Mouse (Mus musculus): Measurements from ENCODE around the gene Slc7a11.

The Slc7a11 gene

DNA sequence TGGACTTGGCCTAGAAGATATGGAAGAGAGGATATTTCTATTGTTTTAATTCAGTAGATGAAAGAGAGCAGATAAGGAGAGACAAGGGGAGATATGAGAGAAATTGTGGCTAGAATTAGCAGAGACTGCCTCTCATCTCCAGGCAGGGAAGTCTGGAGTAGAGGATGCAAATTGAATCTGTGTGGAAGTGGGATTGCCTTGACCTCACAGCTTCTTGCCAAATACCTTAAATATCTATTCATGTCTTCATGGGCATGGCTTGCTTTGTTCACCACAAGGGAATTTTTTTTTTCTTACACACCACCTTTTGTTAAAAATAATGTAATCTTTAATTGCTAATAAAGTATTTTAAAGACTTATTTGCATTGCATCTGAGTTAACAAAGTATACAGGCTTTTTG, 441.3 kb downstream of the Slc7a11 start:
- in situ Hi-C loops (cut with MseI, MboI), result no loop called here

DNA sequence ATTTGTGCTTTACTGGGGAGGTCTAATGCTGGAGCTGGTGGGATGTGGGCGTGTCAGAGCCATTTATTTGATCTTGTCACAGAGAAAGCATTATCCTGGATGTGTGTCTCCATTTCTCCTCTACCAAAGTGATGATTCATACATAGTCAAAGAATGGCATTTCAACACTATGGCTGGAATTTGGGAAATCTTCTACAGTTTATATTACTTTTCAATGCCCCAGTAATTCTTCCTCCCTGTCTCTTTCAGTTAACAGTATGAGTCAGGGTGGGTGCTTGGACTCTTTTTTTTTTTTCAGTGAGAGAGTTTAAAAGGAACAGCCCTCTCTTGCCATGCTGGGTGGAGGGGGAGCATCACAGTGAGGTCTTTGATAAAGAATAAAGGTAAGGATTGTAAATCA, 441.8 kb downstream of the Slc7a11 start:
- in situ Hi-C loops (cut with MseI, MboI), result no loop called here

DNA sequence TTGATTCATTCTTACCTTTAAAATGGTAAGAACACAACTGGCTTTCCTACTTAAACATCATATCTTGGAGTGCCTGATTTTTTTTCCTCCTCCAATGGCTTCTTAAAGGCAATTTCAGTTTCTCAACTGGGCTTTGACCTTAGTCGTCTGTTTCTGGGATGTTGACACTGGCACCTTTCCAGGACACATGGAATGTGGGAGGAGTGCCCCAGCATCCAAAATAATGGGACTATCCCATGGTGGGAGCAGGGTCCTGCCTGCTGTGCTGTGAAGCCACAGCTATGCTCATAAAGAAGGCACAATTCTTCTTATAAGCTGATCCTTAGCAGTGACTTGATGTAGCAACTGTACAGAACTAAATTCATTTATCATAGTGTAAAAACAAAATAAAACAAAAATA, 450.5 kb downstream of the Slc7a11 start:
- in situ Hi-C loops (cut with MseI, MboI), result no loop called here

DNA sequence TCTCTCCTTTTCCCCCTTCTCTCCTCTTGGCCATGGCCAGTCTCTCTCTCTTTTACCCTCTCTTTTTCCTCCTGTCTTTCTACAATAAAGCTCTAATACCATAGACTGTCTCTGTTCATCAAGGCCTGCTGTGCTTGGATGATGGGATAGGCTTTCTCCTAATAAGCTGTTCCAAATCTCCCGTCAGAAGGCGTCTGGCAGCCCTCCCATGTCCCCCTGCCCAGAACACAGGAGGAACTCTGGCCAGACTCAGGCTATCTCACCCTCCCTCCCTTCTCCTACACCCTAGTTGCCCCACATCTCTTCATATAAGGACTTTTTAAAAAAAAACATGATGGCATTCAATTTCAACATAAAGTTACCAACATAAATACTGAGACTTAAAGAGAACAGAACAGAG, 456.2 kb downstream of the Slc7a11 start:
- in situ Hi-C loops (cut with MseI, MboI), result no loop called here

DNA sequence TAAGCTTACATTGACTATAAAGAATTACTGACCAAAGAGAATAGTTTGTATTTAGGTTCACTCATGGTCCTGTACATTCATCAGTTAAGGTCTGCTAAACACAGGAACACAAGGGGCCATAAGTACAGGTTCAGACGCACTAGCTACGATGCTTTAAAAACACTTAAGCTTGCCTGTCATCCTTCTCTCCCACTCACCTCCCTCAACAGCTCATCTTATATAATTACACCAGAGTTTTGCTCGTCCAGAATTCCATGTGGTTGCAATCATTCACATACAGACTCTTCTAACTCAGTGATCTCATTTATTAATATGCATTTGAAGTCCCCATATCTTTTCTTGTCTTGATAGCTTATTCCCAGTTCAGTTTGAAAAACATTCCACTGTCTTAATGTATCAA, 458.6 kb downstream of the Slc7a11 start:
- in situ Hi-C loops (cut with MseI, MboI), result no loop called here

DNA sequence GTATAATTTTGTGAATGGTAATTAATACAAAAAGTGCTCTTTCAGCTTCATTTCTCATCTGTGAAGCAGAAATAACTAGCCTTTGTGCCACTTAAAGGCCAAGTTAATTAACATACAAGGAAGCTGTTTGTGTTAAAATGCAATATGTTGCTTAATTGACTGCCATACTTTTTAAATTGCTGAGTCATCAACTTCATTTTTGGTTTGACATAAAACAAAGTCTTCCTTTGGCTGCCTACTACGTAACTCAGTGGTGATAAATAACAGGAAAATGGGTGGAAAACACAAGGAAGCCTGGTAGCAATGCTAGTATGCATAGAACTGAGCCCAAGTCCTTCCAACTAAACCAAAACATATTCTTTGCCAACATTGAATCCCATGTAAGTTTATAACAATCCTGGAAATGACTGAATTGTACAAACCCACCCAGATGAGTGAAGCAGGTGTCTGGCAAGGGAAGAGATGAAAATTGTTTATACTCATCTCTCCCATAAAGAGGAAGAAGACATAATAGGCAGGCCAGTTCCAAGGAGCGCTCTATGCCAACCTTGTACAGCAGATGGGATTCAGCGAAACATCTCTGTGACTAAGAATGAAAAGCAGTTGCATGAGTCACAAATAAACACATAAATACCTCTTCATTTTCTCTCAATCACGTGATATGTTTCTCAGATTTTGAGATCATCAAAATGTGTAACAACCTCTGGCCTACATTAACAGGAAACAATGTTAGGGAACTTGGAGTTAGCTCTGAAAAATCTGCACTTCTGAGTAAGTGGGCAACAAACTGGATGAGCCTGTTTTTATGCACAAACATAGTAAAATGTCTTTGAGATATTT, 459.8 kb downstream of the Slc7a11 start:
- in situ Hi-C loops (cut with MseI, MboI), result no loop called here

DNA sequence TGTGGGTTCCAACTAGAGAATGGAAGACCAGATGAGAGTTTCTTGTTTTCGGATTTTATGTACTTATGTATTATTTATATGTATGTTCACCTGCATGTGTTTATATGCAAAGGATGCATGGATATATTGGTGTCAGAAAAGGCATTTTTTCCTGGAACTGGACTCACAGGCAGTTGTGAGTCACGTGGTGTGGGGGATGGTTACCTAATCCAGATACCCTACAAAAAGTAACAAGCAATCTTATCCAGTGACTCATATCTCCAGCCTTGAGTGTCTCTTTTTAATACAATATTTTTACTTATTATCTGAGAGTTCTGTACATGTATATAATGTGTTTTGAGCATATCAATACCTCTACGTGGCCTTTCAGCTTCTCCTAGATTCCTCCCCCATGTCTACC, 469.4 kb downstream of the Slc7a11 start:
- in situ Hi-C loops (cut with MseI, MboI), result no loop called here

DNA sequence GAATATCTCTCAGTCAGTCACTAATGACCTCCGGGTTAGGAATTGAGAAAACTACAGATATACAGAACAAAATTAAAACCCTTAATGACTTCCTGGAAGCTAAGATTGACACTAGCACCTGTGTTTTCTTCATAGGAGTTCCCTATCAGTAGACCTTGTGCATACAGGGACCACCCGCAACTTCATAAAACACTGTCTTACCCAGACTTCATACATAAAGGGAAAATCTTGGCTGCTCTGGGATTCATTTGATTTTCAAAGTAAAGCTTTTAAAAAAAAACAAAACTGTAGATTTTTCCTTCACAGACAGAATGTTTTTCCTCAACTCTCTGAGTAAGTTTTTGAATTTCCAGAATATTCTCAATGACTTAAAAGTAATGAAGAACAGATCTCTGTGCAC, 477.8 kb downstream of the Slc7a11 start:
- in situ Hi-C loops (cut with MseI, MboI), result no loop called here

DNA sequence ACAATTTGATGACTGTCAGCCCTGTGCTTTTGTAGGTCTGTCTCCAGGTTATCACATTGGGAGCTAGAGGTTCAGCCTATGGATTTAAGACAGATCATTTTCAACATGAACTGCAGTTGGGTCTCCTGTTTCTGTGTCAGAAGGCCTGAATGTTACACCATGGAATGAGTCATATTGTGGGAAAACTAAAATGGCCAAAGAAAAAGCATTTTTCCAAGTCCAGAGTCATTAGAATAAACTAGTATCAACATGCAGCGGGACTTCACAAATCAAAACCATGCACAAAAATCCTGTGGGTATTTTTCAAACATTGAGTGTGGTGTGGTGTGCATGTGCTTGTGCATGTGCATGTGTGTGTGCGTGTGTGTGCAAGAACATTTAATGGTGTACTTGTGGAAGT, 482.8 kb downstream of the Slc7a11 start:
- in situ Hi-C loops (cut with MseI, MboI), result no loop called here

DNA sequence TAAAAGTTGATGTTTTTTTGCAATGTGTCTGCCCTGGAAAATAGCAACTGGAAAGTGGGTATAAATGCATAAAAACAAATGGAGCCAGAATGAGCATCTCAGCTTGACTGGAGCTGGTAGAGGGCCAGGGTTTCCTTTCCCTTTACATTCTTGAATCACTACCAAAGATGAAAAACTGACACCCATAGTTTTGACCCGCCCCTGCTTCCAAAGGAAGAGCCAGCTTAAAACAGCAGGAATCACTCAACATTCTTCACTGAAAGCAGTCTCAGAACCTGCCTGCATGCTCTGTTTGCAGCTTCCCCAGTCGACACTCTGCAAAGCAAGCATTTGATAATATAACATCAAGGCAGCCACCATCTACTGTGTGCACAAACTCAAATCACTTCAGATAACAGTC, 496.6 kb downstream of the Slc7a11 start:
- in situ Hi-C loops (cut with MseI, MboI), result no loop called here

DNA sequence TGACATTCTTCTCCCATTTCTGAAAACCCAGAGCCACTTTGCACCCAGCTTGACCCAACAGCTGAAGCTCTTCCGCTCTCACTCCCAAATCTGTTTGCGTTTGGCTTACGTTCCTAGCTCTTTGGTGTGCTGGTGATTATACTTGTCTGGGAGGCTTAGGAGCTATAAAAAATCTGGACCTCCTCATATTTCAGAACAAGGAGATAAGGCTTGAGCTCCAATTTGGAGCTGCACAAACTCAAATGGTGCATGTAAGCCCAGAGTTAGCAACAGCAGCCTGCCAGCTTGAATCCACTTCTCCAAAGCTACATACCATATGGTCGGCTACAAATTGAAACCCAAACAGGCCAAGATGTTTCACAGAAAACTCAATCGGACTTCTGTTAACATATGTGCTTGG, 498.6 kb downstream of the Slc7a11 start:
- in situ Hi-C loops (cut with MseI, MboI), result no loop called here

DNA sequence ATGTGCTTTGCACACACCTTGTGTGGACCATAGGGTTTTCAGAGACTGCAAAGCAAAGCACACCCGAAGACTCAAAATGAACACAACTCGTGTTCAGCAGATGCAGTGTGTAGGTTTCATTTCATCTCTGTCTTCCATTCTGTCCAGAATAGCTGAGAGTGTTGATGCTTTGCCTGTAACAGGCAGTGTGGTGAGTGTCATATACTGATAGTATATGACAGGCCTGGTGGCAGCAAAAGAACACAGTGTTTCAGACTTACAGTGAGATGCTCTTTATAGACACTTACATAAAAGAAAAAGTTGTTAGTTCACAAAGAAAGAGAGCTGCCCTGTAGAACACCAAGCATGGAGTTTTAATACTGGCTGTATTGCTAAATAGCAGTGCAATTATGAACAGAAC, 505.8 kb downstream of the Slc7a11 start:
- in situ Hi-C loops (cut with MseI, MboI), result no loop called here

DNA sequence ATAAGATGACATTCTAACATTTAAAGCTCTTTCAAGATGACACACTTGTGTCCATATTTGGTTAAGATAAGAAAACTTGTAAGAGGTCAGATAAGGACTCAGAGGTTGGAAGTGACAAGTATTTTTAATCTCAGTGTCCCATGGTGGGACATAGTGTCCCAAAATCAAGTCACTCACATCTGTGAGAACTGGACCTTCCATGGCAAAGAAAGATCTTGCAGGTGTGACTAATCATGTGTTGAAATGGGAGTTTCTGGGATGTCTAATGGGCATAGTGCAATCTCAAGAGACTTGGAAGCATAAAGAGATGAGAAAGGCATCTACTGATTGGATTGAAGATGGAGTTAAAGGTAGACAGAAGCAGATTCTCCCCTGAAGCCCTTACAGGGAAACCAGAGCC, 513.9 kb downstream of the Slc7a11 start:
- in situ Hi-C loops (cut with MseI, MboI), result no loop called here

DNA sequence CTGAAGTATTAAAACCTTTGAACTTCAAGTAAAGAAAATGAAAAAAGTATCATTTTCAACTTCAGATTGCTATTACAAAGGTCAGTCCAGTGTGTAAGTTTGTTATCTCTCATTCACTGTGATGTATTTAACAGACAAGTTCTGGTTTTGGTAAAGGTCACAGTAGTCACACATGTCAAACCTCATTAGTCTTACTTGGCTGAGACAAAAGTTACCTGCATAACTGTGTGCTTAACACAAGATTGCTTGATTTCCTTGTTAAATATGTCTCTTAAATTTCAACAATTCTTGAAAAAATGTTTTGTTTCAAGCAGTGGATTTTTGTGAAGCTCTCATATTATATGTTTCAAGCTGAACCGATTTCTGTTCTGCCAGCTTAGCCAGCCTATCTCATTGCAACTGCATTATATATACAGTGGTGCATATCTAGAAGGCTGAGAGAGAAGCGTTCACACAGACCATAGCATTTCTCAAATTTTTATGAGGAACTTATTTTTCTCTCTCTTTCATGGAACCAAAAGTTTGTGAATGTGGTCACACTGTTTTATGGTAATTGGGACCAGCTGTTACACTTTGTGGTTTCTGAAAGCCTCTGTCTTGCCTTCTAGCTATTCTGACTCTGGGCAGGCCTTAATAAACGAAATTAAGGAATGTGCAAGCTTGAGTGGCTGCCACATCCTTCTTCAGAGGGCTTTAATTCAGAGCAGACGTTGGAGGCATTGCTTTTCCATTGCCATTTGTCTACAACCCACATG, 514.7 kb downstream of the Slc7a11 start:
- in situ Hi-C loops (cut with MseI, MboI), result no loop called here

DNA sequence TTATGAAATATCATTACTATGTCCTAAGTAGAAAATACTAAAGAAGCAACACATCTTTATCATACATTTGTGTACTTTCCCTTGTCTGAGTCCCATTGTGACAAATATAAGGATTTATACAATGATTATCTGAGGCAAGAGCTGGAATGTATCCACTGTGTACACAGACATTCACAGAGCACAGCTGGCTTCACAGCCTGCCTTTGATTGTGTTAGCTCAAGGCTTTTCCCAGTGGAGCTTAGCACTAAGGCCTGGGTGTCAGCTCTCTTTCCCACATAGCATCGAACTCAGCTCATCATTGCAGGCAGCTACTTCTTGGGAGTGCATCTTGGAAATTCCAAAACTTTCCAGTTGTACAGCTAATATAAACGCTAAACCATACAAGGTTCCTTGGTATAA, 529.5 kb downstream of the Slc7a11 start:
- in situ Hi-C loops (cut with MseI, MboI), result no loop called here

DNA sequence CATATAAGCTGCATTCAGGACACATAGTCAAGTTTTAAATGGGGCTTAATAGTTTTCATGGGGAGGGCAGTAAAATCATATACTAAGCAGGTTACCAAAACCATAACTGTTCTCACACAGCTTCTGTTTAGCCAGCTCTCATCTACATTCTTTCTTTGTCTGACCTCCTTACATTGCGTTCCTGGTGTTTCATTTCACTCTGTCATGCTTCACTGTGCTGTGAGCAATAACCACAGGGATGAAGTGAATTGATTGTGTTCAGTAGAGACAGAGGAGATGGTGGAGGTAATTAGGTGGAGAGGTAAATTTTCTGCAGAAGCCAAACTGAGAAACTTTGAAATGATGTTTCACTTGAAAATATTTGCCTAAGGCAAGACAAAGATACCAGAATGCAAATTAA, 532.5 kb downstream of the Slc7a11 start:
- in situ Hi-C loops (cut with MseI, MboI), result no loop called here

DNA sequence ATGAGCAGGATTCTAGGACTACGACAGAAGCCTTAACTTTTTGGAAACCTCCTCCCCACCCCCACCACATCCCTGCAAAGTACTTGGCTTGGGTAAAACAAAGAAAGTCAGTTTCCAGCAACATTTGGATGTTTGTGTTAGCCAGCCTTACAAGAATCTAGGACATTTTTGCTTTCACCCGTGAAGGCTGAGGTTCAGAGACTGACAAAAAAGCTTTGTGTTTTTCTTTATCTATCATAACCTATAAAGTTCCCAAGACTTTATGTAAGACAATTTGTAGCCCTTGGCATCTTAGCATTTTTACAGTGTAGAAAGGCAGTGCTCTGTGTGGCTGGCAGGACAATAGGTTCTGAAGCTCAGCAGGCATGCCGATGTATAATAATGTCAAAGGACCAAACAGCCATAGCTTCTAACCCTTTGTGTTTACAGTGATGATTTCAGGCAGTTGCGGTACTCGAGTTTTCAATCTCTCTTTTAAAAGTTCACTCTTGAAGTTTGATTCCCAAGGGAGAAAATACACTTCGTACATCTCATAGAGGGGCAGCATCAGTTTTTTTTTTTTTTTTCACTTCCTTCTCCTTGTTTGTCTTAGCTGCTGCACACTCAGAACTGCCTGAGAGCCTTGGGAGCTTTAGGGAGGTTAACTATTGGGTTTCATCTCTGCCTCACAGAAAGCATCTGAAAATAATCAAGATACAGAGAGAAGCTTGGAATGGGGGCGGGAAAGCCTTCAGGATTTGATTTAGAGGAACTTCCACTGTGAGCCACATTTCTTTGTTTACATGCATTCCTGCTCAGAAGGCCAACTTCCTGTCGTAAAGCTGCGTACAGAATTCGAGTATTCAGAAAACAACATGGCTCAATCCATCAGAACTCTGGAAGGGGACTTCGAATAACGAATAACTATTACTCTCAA, 534.7 kb downstream of the Slc7a11 start:
- in situ Hi-C loops (cut with MseI, MboI), result no loop called here

DNA sequence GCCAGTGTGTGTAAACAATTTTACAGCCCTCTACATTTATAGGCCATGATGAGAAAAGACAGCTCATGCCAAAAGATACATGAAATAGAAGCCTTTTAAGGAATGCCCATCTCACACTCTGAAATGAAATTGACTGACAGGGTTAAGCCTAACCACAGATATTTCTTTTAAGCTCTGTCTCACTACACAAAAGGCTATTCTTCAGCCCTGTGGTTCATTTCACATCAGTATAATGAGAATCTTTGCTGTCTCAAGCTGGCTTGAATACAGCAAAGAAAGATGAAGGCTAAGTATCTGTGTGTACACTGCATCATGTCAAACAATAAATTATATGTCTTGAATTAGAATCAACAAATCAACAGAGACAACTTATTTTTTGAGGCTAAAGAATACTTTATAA, 549.5 kb downstream of the Slc7a11 start:
- in situ Hi-C loops (cut with MseI, MboI), result no loop called here

DNA sequence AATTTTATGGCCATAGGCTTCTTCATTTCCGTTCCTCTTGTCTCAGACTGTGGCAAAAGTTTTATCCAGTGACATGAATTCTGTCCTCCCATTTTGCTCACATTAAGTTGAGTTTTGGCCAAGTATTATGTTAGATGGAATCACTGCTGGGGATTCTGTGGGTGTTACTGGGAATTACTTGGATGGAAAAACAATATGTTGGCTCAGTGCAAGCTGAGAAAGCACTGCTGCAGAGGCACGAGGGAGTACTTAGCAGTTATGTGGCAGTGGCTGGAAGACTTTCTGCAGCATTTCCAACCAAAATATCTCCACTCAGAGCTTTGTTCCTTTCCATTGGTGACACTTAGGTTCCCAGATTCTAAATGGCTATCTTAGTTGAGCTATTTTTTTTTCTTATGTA, 556.1 kb downstream of the Slc7a11 start:
- in situ Hi-C loops (cut with MseI, MboI), result no loop called here

DNA sequence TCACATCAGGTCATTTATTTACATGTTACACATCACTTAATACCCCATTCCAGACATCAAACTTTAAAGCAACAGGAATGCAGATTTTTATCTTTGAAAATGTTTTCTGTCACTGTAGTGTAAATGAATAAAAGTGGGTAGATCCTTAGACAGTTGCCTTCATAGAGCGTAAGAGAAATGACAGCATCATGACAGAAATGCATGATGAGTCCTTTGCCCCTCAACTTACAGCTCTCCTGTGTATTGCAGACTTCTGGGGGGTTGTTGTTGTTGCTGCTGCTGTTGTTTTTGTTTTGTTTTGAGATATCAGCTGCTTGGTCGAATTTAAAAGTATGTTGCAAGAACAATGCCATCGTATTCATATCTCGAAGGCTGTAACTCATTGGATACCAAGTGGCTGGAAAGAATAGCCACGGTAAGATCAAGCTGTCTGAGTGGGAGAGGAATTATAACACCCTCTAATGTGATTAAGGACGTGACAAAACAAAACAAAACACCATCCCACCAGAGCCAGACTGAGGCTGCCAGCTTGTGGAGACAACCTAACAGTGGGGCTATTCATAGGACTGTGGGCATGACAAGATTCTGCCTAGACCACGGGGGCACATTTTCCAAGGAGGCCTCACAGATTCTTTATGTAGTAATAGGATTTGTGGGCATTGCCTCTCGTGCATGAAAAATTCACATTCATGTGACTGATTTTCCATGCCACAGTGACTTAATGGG, 557.0 kb downstream of the Slc7a11 start:
- in situ Hi-C loops (cut with MseI, MboI), result no loop called here

DNA sequence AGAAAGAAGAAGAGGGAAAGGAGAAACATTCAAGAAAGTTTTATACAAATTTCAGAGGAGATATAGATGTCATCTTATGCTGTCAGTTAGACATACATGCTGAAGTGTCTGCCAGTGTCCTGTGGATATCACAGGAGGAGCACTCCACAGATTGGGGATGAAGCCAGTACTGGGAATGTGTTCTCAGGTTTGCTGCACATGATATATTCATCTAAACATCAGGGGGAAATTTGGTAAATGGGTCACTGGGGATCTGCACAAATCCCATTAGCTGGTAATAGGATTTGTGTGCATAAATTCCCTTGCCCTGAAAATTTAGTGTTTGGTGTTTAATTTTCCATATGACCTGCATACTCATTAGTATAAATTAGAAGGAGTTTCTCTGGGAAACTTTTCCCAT, 562.9 kb downstream of the Slc7a11 start:
- in situ Hi-C loops (cut with MseI, MboI), result no loop called here

DNA sequence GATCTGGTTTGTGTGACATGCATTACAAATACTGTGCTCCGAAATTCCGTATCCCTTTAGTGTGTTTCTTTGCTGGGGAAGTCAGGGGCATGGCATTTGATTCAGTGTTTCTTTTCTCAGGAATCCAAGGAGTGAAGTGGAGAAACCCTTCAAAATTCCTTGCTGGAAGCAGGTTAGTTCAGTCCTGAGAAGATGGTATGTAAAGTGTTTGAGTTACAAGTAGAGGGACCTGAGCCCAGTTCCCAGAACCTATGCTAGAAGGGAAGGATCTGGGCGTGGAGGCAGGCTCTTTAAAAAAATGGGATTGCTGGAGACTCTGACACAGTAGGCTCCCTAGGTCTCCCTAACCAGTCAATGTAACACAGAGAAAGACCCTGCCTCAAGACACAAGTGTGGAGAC, 572.6 kb downstream of the Slc7a11 start:
- in situ Hi-C loops (cut with MseI, MboI), result no loop called here

Measured in mouse trophoblast stem cell (cell line).